Mouse (Mus musculus) forebrain, embryonic 11.5 days (tissue): ENCODE data around the gene Tex9. TPM values are rescaled to one million over a fixed set of nuclear protein-coding genes. Genes with fewer than 3 reads are reported as not detected.

Source experiments
- ATAC-seq: fragments of 200-750 bp; cut with Nextera tagmentation; replicated peaks from 2 replicates; pipeline ENCODE4 v1.8.0; 2017; ENCODE audit warnings: moderate TSS enrichment; ENCODE audit not compliant: low FRiP score
- DNase-seq: peaks from one replicate; pipeline ENCODE4 v3.0.0-alpha.2; 2017; ENCODE audit warnings: low spot score
- H3K27ac ChIP-seq: fragments of 300-500 bp; sonication (generic); 2 replicates; pipeline ENCODE4 v1.5.1; 2014; ENCODE audit warnings: low read depth, low read length
- H3K27me3 ChIP-seq: fragments of 300-500 bp; sonication (generic); 2 replicates; pipeline ENCODE4 v1.6.1; 2014; ENCODE audit warnings: mild to moderate bottlenecking, low read length, mixed read lengths; ENCODE audit not compliant: control insufficient read depth, insufficient read depth
- H3K36me3 ChIP-seq: fragments of 300-500 bp; sonication (generic); 2 replicates; pipeline ENCODE4 v1.6.1; 2014; ENCODE audit warnings: mild to moderate bottlenecking, low read length, moderate library complexity, mixed read lengths; ENCODE audit not compliant: control insufficient read depth, insufficient read depth
- H3K4me1 ChIP-seq: fragments of 300-500 bp; sonication (generic); replicated peaks from 2 replicates; pipeline ENCODE4 v1.6.1; 2014; ENCODE audit warnings: low read length, mixed read lengths; ENCODE audit not compliant: control insufficient read depth, insufficient read depth
- H3K4me2 ChIP-seq: fragments of 300-500 bp; sonication (generic); 2 replicates; pipeline ENCODE4 v1.6.1; 2014; ENCODE audit warnings: low read depth, mild to moderate bottlenecking, low read length, moderate library complexity, mixed read lengths; ENCODE audit not compliant: severe bottlenecking
- H3K4me3 ChIP-seq: fragments of 300-500 bp; sonication (generic); 2 replicates; pipeline ENCODE4 v1.5.1; 2014; ENCODE audit warnings: low read depth, low read length
- H3K9ac ChIP-seq: fragments of 300-500 bp; sonication (generic); 2 replicates; pipeline ENCODE4 v1.6.1; 2014; ENCODE audit warnings: low read length
- H3K9me3 ChIP-seq: fragments of 300-500 bp; sonication (generic); 2 replicates; pipeline ENCODE4 v1.6.1; 2016; ENCODE audit warnings: low read length, mixed read lengths; ENCODE audit not compliant: control insufficient read depth
- WGBS: fragments of 180-500 bp; shearing (Covaris S2); extraction: QIAGEN DNeasy Blood & Tissue Kit; methylation state at CpG from one replicate; pipeline ENCODE4 v1.1.7; 2014; 5-methylcytosine and 5-hydroxymethylcytosine counted together
- polyA plus RNA-seq: library from polyadenylated mRNA; unstranded; fragments of >200 nt; fragmentation: Nextera tagmentation; extraction: Ambion mirVana; gene quantifications from 2 replicates; pipeline ENCODE4 v1.2.1, GENCODE M21; 2014

Tex9 gene
- polyA plus RNA-seq, 1 experiment from 2014 or later: 75.1 TPM

DNA sequence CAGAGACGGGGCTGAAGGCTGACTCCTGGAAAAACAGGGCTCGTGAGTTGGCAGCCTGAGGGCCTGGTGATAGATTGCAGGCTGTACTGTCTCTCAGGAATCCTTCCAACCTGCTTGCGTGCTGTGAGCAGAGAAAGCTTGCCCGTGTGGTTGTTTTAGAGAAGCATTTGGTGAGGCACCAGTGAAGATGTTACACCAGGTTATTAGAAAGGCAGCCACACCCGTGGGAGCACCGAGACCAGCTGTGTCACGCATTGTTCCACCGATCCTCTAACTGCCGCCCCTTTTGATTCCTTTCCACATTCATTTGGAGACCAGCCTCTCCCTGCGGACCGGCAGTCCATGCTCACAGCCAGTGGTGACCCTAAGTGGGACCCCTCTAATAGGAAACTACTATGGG, 69.7 kb downstream of the Tex9 start:
- ATAC-seq: no peak
- H3K4me2 ChIP-seq: no peak overlapping the region
- H3K27me3 ChIP-seq: no peaks in the 10 kb centered on the region
- H3K27ac ChIP-seq: no peak overlapping the region
- WGBS: 80% methylated on average over 11 of the region's 11 CpGs
- no peak for DNase-seq
- H3K4me3 ChIP-seq: no peak overlapping the region
- H3K9ac ChIP-seq: no peak overlapping the region
- H3K4me1 ChIP-seq: no peaks in the 10 kb centered on the region
- no peaks in the 10 kb centered on the region for H3K9me3 ChIP-seq
- no peaks in the 10 kb centered on the region for H3K36me3 ChIP-seq

DNA sequence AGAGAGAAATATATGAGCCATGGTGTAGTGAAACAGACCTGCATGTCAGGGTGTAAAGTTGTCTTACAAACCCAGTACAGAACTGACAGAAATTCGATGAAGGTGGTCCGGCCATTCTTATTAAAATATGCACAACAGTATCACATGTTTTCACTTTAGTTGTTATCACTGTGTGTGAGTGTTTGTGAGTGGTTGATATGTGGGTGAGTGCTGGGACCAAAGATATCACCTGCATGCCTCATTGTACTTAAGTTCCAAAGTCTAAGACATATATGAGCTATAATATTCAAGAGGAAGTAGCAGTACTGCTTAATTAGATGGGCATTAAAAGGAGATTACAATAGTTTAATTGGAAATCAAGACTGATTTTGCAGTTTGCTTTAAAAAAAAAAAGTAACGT, 71.5 kb downstream of the Tex9 start:
- DNase-seq (no peak), ATAC-seq (no peak)
- Histone ChIP-seq H3K9me3 (no peaks in the 10 kb centered on the region), H3K4me1 (no peaks in the 10 kb centered on the region), H3K27me3 (no peaks in the 10 kb centered on the region), H3K9ac (no peak overlapping the region), H3K4me2 (no peak overlapping the region), H3K27ac (no peak overlapping the region), H3K4me3 (no peak overlapping the region), H3K36me3 (no peaks in the 10 kb centered on the region)
- WGBS: 90% methylated on average over 3 of the region's 3 CpGs

DNA sequence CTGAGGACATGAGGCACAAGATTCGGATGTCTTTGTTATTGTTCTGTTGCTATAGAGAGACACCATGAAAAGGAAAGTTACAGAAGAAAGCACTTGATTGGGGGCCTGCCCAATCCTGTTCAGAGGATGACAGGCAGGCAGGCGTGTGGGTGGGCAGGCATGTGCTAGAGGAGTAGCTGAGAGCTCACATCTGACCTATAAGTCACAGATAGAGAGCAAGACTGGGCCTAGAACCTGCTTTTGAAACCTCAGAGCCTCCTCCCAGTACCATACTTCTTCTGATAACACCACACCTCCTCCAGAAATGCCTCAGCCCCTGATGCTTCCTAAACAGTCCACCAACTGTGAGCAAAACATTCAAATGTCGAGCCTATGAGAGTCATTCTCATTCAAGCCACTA, 73.6 kb downstream of the Tex9 start:
- no peak for ATAC-seq

DNA sequence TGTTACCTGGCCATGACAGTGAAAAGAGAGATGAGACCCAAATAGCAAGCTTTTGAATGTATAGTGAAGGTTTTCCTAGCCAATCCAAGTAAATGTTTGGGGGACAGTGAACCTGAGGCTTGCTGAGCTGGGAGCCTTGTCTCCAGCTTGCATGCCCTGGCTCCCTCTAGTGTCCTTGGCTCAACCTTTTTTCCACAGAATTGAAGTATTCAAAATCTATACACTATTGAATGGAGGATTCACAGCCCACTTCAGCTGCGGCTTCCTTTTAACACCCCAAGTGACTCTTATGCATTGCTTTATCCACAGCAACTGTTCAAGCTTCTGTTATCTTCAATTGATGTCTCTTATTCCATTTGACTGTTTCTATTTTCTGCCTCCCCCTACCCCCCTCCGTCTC, 80.3 kb downstream of the Tex9 start:
- Histone ChIP-seq H3K27ac (no peak overlapping the region), H3K9ac (no peak overlapping the region), H3K4me3 (no peak overlapping the region), H3K27me3 (no peaks in the 10 kb centered on the region), H3K9me3 (no peaks in the 10 kb centered on the region), H3K36me3 (no peaks in the 10 kb centered on the region), H3K4me1 (no peaks in the 10 kb centered on the region), H3K4me2 (no peak overlapping the region)
- no peak for ATAC-seq
- no peak for DNase-seq
- 85% methylated on average over 2 of the region's 2 CpGs for WGBS

More for the DNA sequence above, 73.6 kb downstream of the Tex9 start:
- WGBS: 88% methylated on average over 3 of the region's 3 CpGs
- H3K9me3 ChIP-seq: no peaks in the 10 kb centered on the region
- no peak overlapping the region for H3K9ac ChIP-seq
- no peak overlapping the region for H3K27ac ChIP-seq
- no peaks in the 10 kb centered on the region for H3K36me3 ChIP-seq
- H3K27me3 ChIP-seq: no peaks in the 10 kb centered on the region
- no peaks in the 10 kb centered on the region for H3K4me1 ChIP-seq
- H3K4me3 ChIP-seq: no peak overlapping the region
- no peak for DNase-seq
- no peak overlapping the region for H3K4me2 ChIP-seq

DNA sequence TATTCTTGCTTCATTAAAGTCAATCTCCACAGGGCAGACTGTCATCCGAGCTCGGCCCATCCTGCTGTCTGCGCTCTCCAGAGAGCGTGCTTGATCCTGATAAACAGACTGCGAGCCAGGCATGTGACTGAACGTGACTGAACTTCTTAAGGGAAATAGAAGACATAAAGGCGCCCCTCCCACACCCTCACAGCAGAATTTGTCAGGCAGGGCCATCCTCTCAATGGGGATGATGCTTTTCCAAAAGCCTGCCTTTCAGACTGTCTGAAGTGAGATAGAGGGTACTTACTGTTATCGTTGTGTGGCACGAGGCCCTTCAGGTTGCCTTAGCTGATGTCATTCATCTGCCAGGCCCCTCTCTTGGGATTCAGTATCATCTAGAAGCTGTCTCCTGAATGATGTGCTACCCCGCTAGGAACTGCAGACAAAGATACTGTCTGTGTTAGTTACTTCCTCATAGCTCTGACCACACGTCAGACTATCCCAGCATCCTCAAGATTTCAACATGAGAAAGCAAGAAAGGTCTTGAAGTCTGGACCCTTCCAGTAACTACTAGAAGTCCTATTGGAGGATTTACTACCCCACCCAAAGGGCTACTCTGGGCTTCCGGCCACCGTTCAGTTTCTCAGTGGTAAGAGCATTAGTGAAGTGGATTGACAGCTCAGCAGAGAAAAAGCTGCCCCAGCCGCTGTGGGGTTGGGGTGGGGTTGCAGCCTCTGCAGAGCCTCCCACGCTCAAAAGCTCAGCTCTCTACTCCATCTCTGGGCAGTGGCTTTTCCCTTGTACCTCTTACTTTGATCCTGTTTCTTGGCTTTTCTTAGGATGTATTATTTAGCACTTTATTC, 82.4 kb downstream of the Tex9 start:
- H3K36me3 ChIP-seq: no peaks in the 10 kb centered on the region
- no peak overlapping the region for H3K4me2 ChIP-seq
- DNase-seq (no peak), ATAC-seq (no peak)
- H3K27me3 ChIP-seq: no peaks in the 10 kb centered on the region
- H3K4me3 ChIP-seq: no peak overlapping the region
- no peak overlapping the region for H3K9ac ChIP-seq
- H3K4me1 ChIP-seq: no peaks in the 10 kb centered on the region
- H3K9me3 ChIP-seq: no peaks in the 10 kb centered on the region
- 61% methylated on average over 15 of the region's 15 CpGs for WGBS
- no peak overlapping the region for H3K27ac ChIP-seq

DNA sequence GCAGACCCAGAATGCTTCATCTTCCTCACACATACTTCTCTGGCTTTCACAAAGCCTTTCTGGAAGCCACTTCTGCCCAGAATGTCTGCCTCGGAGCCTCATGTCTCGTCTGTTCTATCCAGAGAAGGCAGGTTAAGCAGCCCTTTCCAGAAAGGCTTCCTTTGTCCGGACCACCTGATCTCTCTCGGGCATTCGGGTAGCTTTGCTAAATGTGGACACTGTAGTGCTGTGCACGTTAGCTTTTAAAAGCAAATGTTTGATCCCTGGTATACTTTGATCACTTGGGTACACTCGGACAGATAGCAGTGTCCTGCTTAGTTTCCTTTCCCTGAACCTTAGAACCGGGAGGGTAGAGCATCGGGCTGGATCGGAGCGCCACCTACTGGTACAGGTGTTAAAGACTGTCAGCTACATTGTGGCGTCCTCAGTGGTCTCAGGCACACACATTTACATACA, 83.9 kb downstream of the Tex9 start:
- WGBS: 13% methylated on average over 12 of the region's 12 CpGs
- Histone ChIP-seq H3K4me1 (no peaks in the 10 kb centered on the region), H3K36me3 (no peaks in the 10 kb centered on the region), H3K4me3 (no peak overlapping the region; the same call in 1 of the 2 replicates), H3K9me3 (no peaks in the 10 kb centered on the region), H3K27ac (no peak overlapping the region), H3K27me3 (no peaks in the 10 kb centered on the region), H3K4me2 (peak overlapping the region; percentile 42; the same call in 1 of the 2 replicates), H3K9ac (peak overlapping the region; percentile 45; the same call in 1 of the 2 replicates)
- DNase-seq (peak; percentile 90), ATAC-seq (peak; percentile 88)

DNA sequence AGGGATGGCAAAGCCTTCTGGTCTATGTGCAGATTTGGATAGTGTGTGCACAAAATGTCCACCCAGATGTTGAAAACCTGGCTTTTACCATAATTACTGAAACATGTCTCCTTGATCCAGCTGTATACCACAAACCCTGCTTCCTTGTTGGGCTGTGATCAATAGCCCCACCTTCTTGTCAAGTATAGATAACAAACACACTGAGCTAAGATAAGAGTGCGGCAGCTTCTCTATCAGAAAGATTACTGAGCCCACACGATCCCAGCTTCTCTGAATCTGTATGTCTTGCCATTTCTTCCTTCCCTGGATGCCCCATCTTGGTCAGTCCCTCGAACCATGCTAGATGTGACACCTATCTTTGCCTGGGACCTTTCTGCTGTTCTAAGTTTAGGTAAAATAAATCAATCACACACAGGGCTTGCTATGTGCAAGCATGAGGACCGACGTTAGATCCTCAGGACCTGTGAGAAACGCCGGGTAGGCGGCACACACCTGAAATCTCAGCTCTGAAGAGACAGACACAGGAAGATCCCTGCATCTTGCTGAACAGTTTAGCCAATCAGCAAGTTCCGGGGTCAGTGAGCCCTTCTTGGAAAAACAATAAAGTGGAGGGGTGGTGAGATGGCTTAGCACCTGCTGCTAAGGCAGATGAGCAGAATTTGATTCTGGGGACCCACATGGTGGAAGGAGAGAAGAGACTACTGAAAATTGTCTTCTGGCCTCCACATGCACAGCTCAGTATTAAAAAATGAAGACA, 86.0 kb downstream of the Tex9 start:
- no peaks in the 10 kb centered on the region for H3K36me3 ChIP-seq
- H3K4me2 ChIP-seq: no peak overlapping the region
- DNase-seq (no peak), ATAC-seq (no peak)
- H3K9me3 ChIP-seq: no peaks in the 10 kb centered on the region
- no peaks in the 10 kb centered on the region for H3K27me3 ChIP-seq
- H3K4me3 ChIP-seq: no peak overlapping the region
- 89% methylated on average over 9 of the region's 9 CpGs for WGBS
- no peak overlapping the region for H3K9ac ChIP-seq
- no peaks in the 10 kb centered on the region for H3K4me1 ChIP-seq
- no peak overlapping the region for H3K27ac ChIP-seq

DNA sequence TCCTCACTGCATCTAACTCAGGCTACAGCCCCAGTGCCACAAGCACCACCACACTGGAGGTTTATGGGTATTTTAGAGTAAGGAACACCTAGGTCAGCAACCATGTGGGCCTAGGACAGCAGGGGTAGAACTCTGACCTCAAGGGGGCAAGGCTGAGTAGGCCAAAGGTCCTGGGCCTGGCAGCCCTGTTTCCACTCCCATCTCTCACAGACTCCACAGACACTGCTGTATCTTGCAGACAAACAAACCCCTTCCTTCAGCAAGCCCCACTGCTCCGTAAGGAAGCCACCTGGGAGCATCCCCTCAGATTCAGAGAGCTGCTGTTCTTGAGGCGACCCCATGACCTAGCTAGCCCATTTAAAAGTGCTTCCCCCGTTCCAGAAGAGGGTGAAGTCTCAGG, 87.1 kb downstream of the Tex9 start:
- Histone ChIP-seq H3K4me1 (no peaks in the 10 kb centered on the region; the same call in 1 of the 2 replicates), H3K4me3 (no peak overlapping the region), H3K27ac (no peak overlapping the region), H3K27me3 (no peaks in the 10 kb centered on the region), H3K9ac (no peak overlapping the region), H3K4me2 (no peak overlapping the region), H3K36me3 (no peaks in the 10 kb centered on the region), H3K9me3 (no peaks in the 10 kb centered on the region)
- whole genome bisulfite sequencing: 74% methylated on average over 3 of the region's 3 CpGs
- no peak for ATAC-seq
- DNase-seq: no peak
